Mouse (Mus musculus) thymus, postnatal 25 days (tissue): ENCODE results near the gene Srp54b.
"Not testable (repeated sequence)": the region's sequence is repeated elsewhere in the genome, so short reads cannot be mapped to it uniquely, and the experiment has no call there.

Experiments
- DNase-seq: peaks from one replicate; pipeline ENCODE4 v3.0.0; 2022

Srp54b gene

DNA sequence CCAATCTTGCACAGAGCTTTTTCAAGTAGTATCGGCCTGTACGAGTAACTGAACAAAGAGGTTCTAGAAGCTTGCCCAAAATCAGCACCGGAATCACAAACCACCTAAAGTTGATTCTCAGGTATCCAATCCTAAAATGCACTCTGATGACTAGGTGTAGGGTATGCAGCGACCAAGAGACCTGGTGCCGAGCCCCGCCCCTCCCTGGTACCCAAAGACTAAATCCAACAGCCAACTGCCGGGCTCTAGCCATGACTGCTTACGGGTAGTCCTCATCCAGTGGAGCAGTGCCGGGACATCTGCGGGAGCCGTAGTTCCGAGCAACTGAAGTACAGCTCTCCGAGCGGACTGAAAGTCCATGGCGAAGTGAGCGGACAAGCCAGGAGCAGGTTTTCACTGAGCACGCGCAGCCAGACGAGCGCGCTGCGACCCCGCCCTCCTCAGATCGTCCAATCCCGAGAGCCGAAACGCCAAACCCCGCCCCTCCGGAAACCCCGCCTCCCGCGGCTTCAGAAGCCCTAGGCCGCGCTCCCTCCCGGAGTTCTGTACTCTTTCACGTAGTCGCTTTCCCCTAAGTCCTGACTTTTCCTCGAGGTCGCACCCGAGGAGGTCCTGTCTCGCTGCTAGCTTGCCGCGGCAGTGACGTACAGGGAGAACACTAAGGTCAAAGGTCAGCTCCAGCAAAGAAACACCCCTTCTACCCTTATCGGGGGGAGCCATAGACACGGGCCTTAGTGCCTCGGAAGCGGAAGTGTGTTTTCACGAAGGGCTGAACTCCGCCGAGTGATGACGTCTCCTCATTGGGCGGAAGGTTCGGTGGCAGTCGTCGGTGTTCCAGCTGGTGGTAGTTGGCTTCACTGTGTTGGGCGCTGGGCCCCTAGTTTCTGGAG lies at the start of gene Srp54b:
Gene Srp54b, plus strand, starts transcription at position 546 of the 890 bp plus-strand sequence.
- not testable (repeated sequence) for DNase-seq

DNA sequence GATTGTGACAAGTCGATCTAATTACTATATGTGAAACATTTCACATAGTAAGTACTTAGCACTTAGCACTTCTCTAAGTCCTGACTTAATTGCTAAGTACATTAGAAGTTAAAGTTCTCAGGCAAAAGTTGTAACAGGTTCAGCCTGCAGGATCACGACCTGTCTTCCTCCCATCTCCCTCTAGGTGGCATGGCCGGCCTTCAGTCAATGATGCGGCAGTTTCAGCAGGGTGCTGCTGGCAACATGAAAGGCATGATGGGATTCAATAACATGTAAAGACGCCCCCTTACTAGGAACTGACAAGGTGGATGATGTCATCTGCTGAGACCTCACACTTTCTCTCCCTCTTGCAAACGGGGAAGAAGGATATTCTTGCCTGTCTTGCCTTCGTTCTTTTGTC lies 42.3 kb upstream of the Srp54b start:
- not testable (repeated sequence) for DNase-seq

GRCm38 (mm10) chr12:55124242-55124641 lies 30.7 kb upstream of the Srp54b start, which contains the start of gene Fam177a:
Gene Fam177a, plus strand, starts transcription at chr12:55124469.
- DNase-seq = not testable (repeated sequence)

- DNase-seq = not testable (repeated sequence)
These were observed 30.2 kb upstream of the Srp54b start for GRCm38 (mm10) chr12:55124731-55125130.

DNA sequence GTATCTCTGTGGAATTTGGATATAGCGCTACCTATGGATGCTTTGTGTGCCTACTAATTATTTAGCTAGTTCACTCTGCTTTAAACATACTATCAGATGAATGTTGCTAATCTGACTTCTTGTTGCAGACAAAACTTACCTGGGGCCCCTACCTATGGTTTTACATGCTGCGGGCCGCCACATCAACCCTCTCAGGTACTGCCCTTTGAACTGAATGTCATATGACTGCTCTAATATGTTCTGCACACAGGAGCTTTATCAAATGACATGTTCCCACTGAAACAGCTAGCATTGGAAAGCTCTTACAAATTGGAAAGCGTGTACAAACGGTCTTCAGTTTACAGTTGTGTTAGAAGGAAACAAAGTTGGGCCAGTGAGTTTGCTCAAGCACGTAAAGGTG lies 19.4 kb upstream of the Srp54b start:
- not testable (repeated sequence) for DNase-seq

GRCm38 (mm10) chr12:55137859-55138258 lies 17.0 kb upstream of the Srp54b start:
- DNase-seq = not testable (repeated sequence)

DNA sequence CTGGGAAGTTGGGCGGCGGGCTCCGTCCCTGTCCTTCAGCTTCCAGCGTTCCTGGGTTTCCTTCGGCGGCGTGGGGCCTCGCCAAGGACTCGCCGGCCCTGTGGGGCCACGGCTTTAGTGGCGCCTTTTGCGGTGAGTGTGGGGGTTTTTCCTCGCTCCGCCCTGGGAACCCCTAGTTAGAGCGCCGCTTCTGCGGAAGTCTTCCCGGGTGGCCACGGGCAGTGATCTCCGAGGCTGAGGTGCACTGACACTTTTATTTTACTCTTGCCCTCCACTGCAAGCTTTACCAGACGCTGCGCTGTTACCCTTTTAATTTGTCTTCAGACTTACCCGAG lies 512 bp downstream of the Srp54b start:
- not testable (repeated sequence) for DNase-seq

GRCm38 (mm10) chr12:55167034-55167557 lies 12.2 kb downstream of the Srp54b start:
- DNase-seq = not testable (repeated sequence)

DNA sequence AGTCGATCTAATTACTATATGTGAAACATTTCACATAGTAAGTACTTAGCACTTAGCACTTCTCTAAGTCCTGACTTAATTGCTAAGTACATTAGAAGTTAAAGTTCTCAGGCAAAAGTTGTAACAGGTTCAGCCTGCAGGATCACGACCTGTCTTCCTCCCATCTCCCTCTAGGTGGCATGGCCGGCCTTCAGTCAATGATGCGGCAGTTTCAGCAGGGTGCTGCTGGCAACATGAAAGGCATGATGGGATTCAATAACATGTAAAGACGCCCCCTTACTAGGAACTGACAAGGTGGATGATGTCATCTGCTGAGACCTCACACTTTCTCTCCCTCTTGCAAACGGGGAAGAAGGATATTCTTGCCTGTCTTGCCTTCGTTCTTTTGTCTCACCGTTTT lies 32.8 kb downstream of the Srp54b start:
- DNase-seq = not testable (repeated sequence)

DNA sequence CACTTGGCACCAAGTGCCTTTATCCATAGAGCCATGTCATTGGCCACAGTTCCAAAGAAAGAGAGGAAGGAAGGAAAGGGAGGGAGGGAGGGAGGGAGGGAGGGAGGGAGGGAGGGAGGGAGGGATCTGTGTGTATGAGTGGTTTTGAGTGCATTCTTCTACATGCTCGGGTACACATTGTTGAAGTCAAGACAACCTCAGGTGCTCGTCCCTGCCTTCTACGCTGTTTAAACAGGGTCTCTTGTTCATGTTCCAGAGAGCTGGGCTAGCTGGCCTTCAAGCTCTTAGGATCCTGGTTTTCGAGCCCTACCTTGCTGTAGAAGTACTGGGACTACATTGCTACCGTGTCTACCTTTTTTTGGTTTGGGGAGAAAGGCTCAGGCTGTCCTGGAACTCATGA lies 34.2 kb downstream of the Srp54b start:
- DNase-seq = not testable (repeated sequence)

- not testable (repeated sequence) for DNase-seq
These were observed 44.4 kb downstream of the Srp54b start, which contains the start of gene 1700047I17Rik2 for GRCm38 (mm10) chr12:55199306-55199705. Gene 1700047I17Rik2, plus strand, starts transcription at chr12:55199592.

DNA sequence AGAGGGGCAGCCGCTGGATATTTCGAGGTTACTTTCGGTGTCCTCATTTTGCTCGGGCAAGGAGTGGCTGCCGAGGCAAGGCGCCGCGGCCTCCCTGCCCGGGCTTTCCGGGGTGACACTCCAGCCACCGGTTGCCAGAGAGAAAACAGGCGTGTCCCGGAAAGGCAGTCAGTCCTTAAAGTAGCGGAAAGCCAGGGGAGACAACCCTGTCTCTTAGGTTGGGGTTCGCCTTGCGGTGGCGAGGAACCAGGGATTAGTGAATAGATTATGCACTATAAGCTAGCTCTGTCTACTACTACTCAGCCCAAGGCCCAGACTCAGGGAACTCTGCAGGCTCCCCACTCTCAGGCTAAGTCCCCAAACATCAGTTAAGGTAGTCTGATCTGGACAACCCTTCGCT lies 44.9 kb downstream of the Srp54b start:
- DNase-seq = not testable (repeated sequence)

GRCm38 (mm10) chr12:55212944-55213343 lies 58.0 kb downstream of the Srp54b start:
- DNase-seq = not testable (repeated sequence)

GRCm38 (mm10) chr12:55229626-55230519 lies 75.0 kb downstream of the Srp54b start, which contains the start of gene Srp54c:
Gene Srp54c, plus strand, starts transcription at chr12:55230168.
- not testable (repeated sequence) for DNase-seq

DNA sequence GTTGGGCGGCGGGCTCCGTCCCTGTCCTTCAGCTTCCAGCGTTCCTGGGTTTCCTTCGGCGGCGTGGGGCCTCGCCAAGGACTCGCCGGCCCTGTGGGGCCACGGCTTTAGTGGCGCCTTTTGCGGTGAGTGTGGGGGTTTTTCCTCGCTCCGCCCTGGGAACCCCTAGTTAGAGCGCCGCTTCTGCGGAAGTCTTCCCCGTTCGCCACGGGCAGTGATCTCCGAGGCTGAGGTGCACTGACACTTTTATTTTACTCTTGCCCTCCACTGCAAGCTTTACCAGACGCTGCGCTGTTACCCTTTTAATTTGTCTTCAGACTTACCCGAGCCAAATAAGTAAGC lies 75.6 kb downstream of the Srp54b start:
- peak; percentile 18 for DNase-seq
